Mouse (Mus musculus): ENCODE data around the gene Matk. TPM values are rescaled to one million over a fixed set of nuclear protein-coding genes. Genes with fewer than 3 reads are reported as not detected.

The Matk gene
- polyA plus RNA-seq, 1 experiment from 2014 or later: 3.6 TPM

GRCm38 (mm10) chr10:81303258-81303657 is 50.5 kb downstream of the Matk start:
- WGBS: 65% methylated on average over 10 of the region's 10 CpGs
- Histone ChIP-seq H3K27me3 (ENCODE audit: control insufficient read depth, insufficient read depth, low read length) (no peaks in the 10 kb centered on the region), H3K36me3 (ENCODE audit: control insufficient read depth, insufficient read depth, low read length) (0 out of 2 replicates have a peak, but pooled peaks cover 15% of the 10 kb centered on the region), H3K4me1 (ENCODE audit: control insufficient read depth, insufficient read depth, low read length) (peaks cover 35% of the 10 kb centered on the region), H3K9ac (ENCODE audit: low read length) (peak overlapping the region; percentile 43; the same call in 1 of the 2 replicates), H3K27ac (ENCODE audit: low read length) (peak overlapping the region; percentile 23), H3K9me3 (replicated peaks; ENCODE audit: control insufficient read depth, low read length) (no peaks in the 10 kb centered on the region), H3K4me3 (replicated peaks; ENCODE audit: low read length) (no peak overlapping the region), H3K4me2 (ENCODE audit: low read depth, low read length) (no peak overlapping the region)
- no peak for ATAC-seq (ENCODE audit: insufficient read depth, low FRiP score)

- peaks cover 35% of the 10 kb centered on the region for H3K4me1 ChIP-seq (ENCODE audit: control insufficient read depth, insufficient read depth, low read length)
- H3K4me3 ChIP-seq (replicated peaks; ENCODE audit: low read length): no peak overlapping the region
- peaks cover 18% of the 10 kb centered on the region; the same call in 1 of the 2 replicates for H3K36me3 ChIP-seq (ENCODE audit: control insufficient read depth, insufficient read depth, low read length)
- no peaks in the 10 kb centered on the region for H3K9me3 ChIP-seq (replicated peaks; ENCODE audit: control insufficient read depth, low read length)
- H3K4me2 ChIP-seq (ENCODE audit: low read depth, low read length): no peak overlapping the region
- H3K27ac ChIP-seq (ENCODE audit: low read length): no peak overlapping the region
- ATAC-seq (ENCODE audit: insufficient read depth, low FRiP score): no peak
- no peaks in the 10 kb centered on the region for H3K27me3 ChIP-seq (ENCODE audit: control insufficient read depth, insufficient read depth, low read length)
- WGBS: 60% methylated on average over 7 of the region's 7 CpGs
- H3K9ac ChIP-seq (ENCODE audit: low read length): no peak overlapping the region
Measured at GRCm38 (mm10) chr10:81303761-81304160, 51.0 kb downstream of the Matk start.

GRCm38 (mm10) chr10:81304597-81305238 is 52.0 kb downstream of the Matk start:
- peaks cover 33% of the 10 kb centered on the region for H3K4me1 ChIP-seq (ENCODE audit: control insufficient read depth, insufficient read depth, low read length)
- 27% methylated on average over 6 of the region's 9 CpGs for WGBS
- ATAC-seq (ENCODE audit: insufficient read depth, low FRiP score): peak; percentile 51; the same call in 1 of the 2 replicates

GRCm38 (mm10) chr10:81305663-81306062 is 52.9 kb downstream of the Matk start:
- Histone ChIP-seq H3K9ac (ENCODE audit: low read length) (no peak overlapping the region), H3K27me3 (ENCODE audit: control insufficient read depth, insufficient read depth, low read length) (no peaks in the 10 kb centered on the region), H3K4me2 (ENCODE audit: low read depth, low read length) (no peak overlapping the region), H3K4me3 (replicated peaks; ENCODE audit: low read length) (no peak overlapping the region), H3K9me3 (replicated peaks; ENCODE audit: control insufficient read depth, low read length) (no peaks in the 10 kb centered on the region), H3K27ac (ENCODE audit: low read length) (no peak overlapping the region), H3K36me3 (ENCODE audit: control insufficient read depth, insufficient read depth, low read length) (peaks cover 26% of the 10 kb centered on the region; the same call in 1 of the 2 replicates), H3K4me1 (ENCODE audit: control insufficient read depth, insufficient read depth, low read length) (peaks cover 23% of the 10 kb centered on the region)
- 94% methylated on average over 14 of the region's 14 CpGs for WGBS
- ATAC-seq (ENCODE audit: insufficient read depth, low FRiP score): no peak

More at GRCm38 (mm10) chr10:81304597-81305238, 52.0 kb downstream of the Matk start:
- Histone ChIP-seq H3K36me3 (ENCODE audit: control insufficient read depth, insufficient read depth, low read length) (peaks cover 26% of the 10 kb centered on the region; the same call in 1 of the 2 replicates), H3K27ac (ENCODE audit: low read length) (no peak overlapping the region), H3K4me2 (ENCODE audit: low read depth, low read length) (no peak overlapping the region), H3K27me3 (ENCODE audit: control insufficient read depth, insufficient read depth, low read length) (no peaks in the 10 kb centered on the region), H3K9ac (ENCODE audit: low read length) (peak overlapping the region; percentile 32; the same call in 1 of the 2 replicates), H3K9me3 (replicated peaks; ENCODE audit: control insufficient read depth, low read length) (no peaks in the 10 kb centered on the region), H3K4me3 (replicated peaks; ENCODE audit: low read length) (no peak overlapping the region)

GRCm38 (mm10) chr10:81306173-81306668 is 53.5 kb downstream of the Matk start:
- Histone ChIP-seq H3K4me1 (ENCODE audit: control insufficient read depth, insufficient read depth, low read length) (peaks cover 23% of the 10 kb centered on the region), H3K27me3 (ENCODE audit: control insufficient read depth, insufficient read depth, low read length) (no peaks in the 10 kb centered on the region), H3K4me2 (ENCODE audit: low read depth, low read length) (no peak overlapping the region), H3K9ac (ENCODE audit: low read length) (no peak overlapping the region), H3K4me3 (replicated peaks; ENCODE audit: low read length) (no peak overlapping the region), H3K9me3 (replicated peaks; ENCODE audit: control insufficient read depth, low read length) (no peaks in the 10 kb centered on the region), H3K36me3 (ENCODE audit: control insufficient read depth, insufficient read depth, low read length) (peaks cover 26% of the 10 kb centered on the region; the same call in 1 of the 2 replicates), H3K27ac (ENCODE audit: low read length) (no peak overlapping the region)
- no peak for ATAC-seq (ENCODE audit: insufficient read depth, low FRiP score)
- WGBS: 92% methylated on average over 12 of the region's 12 CpGs

- Histone ChIP-seq H3K4me3 (replicated peaks; ENCODE audit: low read length) (no peak overlapping the region), H3K36me3 (ENCODE audit: control insufficient read depth, insufficient read depth, low read length) (peaks cover 26% of the 10 kb centered on the region)
- 90% methylated on average over 21 of the region's 21 CpGs for WGBS
Measured at GRCm38 (mm10) chr10:81306837-81307682, 54.3 kb downstream of the Matk start.

GRCm38 (mm10) chr10:81309571-81309970 is 56.8 kb downstream of the Matk start:
- Histone ChIP-seq H3K27me3 (ENCODE audit: control insufficient read depth, insufficient read depth, low read length) (no peaks in the 10 kb centered on the region), H3K4me3 (replicated peaks; ENCODE audit: low read length) (no peak overlapping the region), H3K36me3 (ENCODE audit: control insufficient read depth, insufficient read depth, low read length) (peaks cover 31% of the 10 kb centered on the region), H3K27ac (ENCODE audit: low read length) (no peak overlapping the region), H3K4me1 (ENCODE audit: control insufficient read depth, insufficient read depth, low read length) (peaks cover 4% of the 10 kb centered on the region; the same call in 1 of the 2 replicates), H3K4me2 (ENCODE audit: low read depth, low read length) (no peak overlapping the region), H3K9ac (ENCODE audit: low read length) (no peak overlapping the region), H3K9me3 (replicated peaks; ENCODE audit: control insufficient read depth, low read length) (no peaks in the 10 kb centered on the region)
- no peak for ATAC-seq (ENCODE audit: insufficient read depth, low FRiP score)
- WGBS: 84% methylated on average over 5 of the region's 5 CpGs

More at GRCm38 (mm10) chr10:81306837-81307682, 54.3 kb downstream of the Matk start:
- Histone ChIP-seq H3K27me3 (ENCODE audit: control insufficient read depth, insufficient read depth, low read length) (no peaks in the 10 kb centered on the region), H3K27ac (ENCODE audit: low read length) (no peak overlapping the region), H3K4me2 (ENCODE audit: low read depth, low read length) (no peak overlapping the region), H3K9ac (ENCODE audit: low read length) (no peak overlapping the region), H3K9me3 (replicated peaks; ENCODE audit: control insufficient read depth, low read length) (no peaks in the 10 kb centered on the region), H3K4me1 (ENCODE audit: control insufficient read depth, insufficient read depth, low read length) (peaks cover 22% of the 10 kb centered on the region)
- no peak for ATAC-seq (ENCODE audit: insufficient read depth, low FRiP score)

All from stomach, embryonic 16.5 days (tissue).